Mouse (Mus musculus) neutrophil, adult 59 days (primary cell): ENCODE data around the gene Ugt2b35. TPM values are rescaled to one million over a fixed set of nuclear protein-coding genes. Genes with fewer than 3 reads are reported as not detected.

Experiments
- total RNA-seq, 2 experiments: library from RNA; stranded (reverse); gene quantifications; 1 replicate in 1 of 2; 2 replicates in 1 of 2; pipeline ENCODE4 v1.2.4; 2023

The Ugt2b35 gene
- total RNA-seq, result not detected

GRCm38 (mm10) chr5:87000395-87001073, at the start of gene Ugt2b35:
Gene Ugt2b35 (plus strand): TSS chr5:87000860.

Other genes with a start within 250 kb of the Ugt2b35 start
- gene Ythdc1, start 196.6 kb upstream of the Ugt2b35 start, total RNA-seq, result 100 to 1,000 TPM; 104 to 110 TPM
- gene Ugt2b34, start 93.9 kb upstream of the Ugt2b35 start, total RNA-seq, result not detected
- not detected for gene Ugt2b1, start 74.3 kb upstream of the Ugt2b35 start, total RNA-seq
- gene Ugt2b36, start 91.7 kb downstream of the Ugt2b35 start, total RNA-seq, result not detected
- not detected for gene Ugt2b5, start 139.5 kb downstream of the Ugt2b35 start, total RNA-seq